Mouse (Mus musculus) lung, postnatal 0 days (tissue): Measurements from ENCODE around the gene Inafm2. TPM values are rescaled to one million over a fixed set of nuclear protein-coding genes. Genes with fewer than 3 reads are reported as not detected.

Source experiments
- ATAC-seq: fragments of 200-750 bp; cut with Nextera tagmentation; 2 replicates; pipeline ENCODE4 v1.8.0; 2017; ENCODE audit warnings: moderate library complexity
- DNase-seq: peaks from one replicate; pipeline ENCODE4 v3.0.0-alpha.2; 2016; ENCODE audit warnings: low spot score
- H3K27ac ChIP-seq: fragments of 300-500 bp; sonication (generic); 2 replicates; pipeline ENCODE4 v1.5.1; 2014; ENCODE audit warnings: antibody characterized with exemption, mild to moderate bottlenecking, low read length, mixed read lengths
- H3K27me3 ChIP-seq: fragments of 300-500 bp; sonication (generic); replicated peaks from 2 replicates; pipeline ENCODE4 v1.6.1; 2014; ENCODE audit warnings: low read length, mixed read lengths; ENCODE audit not compliant: insufficient read depth
- H3K36me3 ChIP-seq: fragments of 300-500 bp; sonication (generic); 2 replicates; pipeline ENCODE4 v1.6.1; 2014; ENCODE audit warnings: low read length, mixed read lengths; ENCODE audit not compliant: insufficient read depth
- H3K4me1 ChIP-seq: fragments of 300-500 bp; sonication (generic); 2 replicates; pipeline ENCODE4 v1.6.1; 2014; ENCODE audit warnings: antibody characterized with exemption, low read depth, low read length, mixed read lengths; ENCODE audit not compliant: insufficient read depth
- H3K4me2 ChIP-seq: fragments of 300-500 bp; sonication (generic); replicated peaks from 2 replicates; pipeline ENCODE4 v1.6.1; 2014; ENCODE audit warnings: low read depth, mild to moderate bottlenecking, low read length, moderate library complexity, mixed read lengths
- H3K4me3 ChIP-seq: fragments of 300-500 bp; sonication (generic); 2 replicates; pipeline ENCODE4 v1.5.1; 2014; ENCODE audit warnings: low read depth, low read length
- H3K9ac ChIP-seq: fragments of 300-500 bp; sonication (generic); replicated peaks from 2 replicates; pipeline ENCODE4 v1.6.1; 2014; ENCODE audit warnings: low read depth, mild to moderate bottlenecking
- H3K9me3 ChIP-seq: fragments of 300-500 bp; sonication (generic); 2 replicates; pipeline ENCODE4 v1.6.1; 2016; ENCODE audit warnings: low read length, mixed read lengths
- CTCF ChIP-seq: IDR thresholded peaks from 2 replicates; pipeline ENCODE4 v1.5.1; 2016; ENCODE audit warnings: antibody characterized with exemption, mild to moderate bottlenecking
- EP300 ChIP-seq: IDR thresholded peaks from 2 replicates; pipeline ENCODE4 v1.6.1; 2016; ENCODE audit warnings: antibody characterized with exemption, mild to moderate bottlenecking, control low read depth
- WGBS: fragments of 180-500 bp; shearing (Covaris S2); extraction: QIAGEN DNeasy Blood & Tissue Kit; methylation state at CpG from one replicate; pipeline ENCODE4 v1.1.7; 2014; 5-methylcytosine and 5-hydroxymethylcytosine counted together
- polyA plus RNA-seq: library from polyadenylated mRNA; unstranded; fragments of >200 nt; fragmentation: Nextera tagmentation; extraction: Ambion mirVana; gene quantifications from 2 replicates; pipeline ENCODE4 v1.2.1, GENCODE M21; 2015

Inafm2 gene
- polyA plus RNA-seq, 1 experiment from 2014 or later, result 34.5 TPM

- no peaks in the 10 kb centered on the region for H3K9me3 ChIP-seq
- WGBS, result 30% methylated on average over 5 of the region's 5 CpGs
- H3K4me2 ChIP-seq, result no peak overlapping the region
- H3K4me1 ChIP-seq, result peaks cover 16% of the 10 kb centered on the region; the same call in 1 of the 2 replicates
- TF ChIP-seq CTCF (no peak), EP300 (no peak)
- ATAC-seq (no peak), DNase-seq (no peak)
- no peak overlapping the region for H3K9ac ChIP-seq
- no peak overlapping the region for H3K4me3 ChIP-seq
- peaks cover 56% of the 10 kb centered on the region for H3K27me3 ChIP-seq
- no peak overlapping the region for H3K27ac ChIP-seq
- no peaks in the 10 kb centered on the region for H3K36me3 ChIP-seq
Observed at GRCm38 (mm10) chr2:118701161-118701560, 44.4 kb upstream of the Inafm2 start.

- Histone ChIP-seq H3K4me2 (peak overlapping the region; percentile 79), H3K4me3 (peak overlapping the region; percentile 46), H3K9ac (no peak overlapping the region), H3K9me3 (no peaks in the 10 kb centered on the region), H3K4me1 (peaks cover 14% of the 10 kb centered on the region; the same call in 1 of the 2 replicates), H3K27me3 (peaks cover 62% of the 10 kb centered on the region), H3K27ac (no peak overlapping the region), H3K36me3 (no peaks in the 10 kb centered on the region)
- ATAC-seq, result no peak
- 8% methylated on average over 51 of the region's 51 CpGs for WGBS
- TF ChIP-seq CTCF (no peak), EP300 (no peak)
- no peak for DNase-seq
Observed at GRCm38 (mm10) chr2:118701971-118702882, 43.3 kb upstream of the Inafm2 start.

GRCm38 (mm10) chr2:118702883-118703761, 42.4 kb upstream of the Inafm2 start:
- Histone ChIP-seq H3K9ac (0 out of 2 replicates have a peak overlapping the region, but pooled peaks have one; percentile 3), H3K27ac (no peak overlapping the region; the same call in 1 of the 2 replicates), H3K4me1 (peaks cover 14% of the 10 kb centered on the region; the same call in 1 of the 2 replicates), H3K4me3 (peak overlapping the region; percentile 46), H3K36me3 (no peaks in the 10 kb centered on the region), H3K4me2 (peak overlapping the region; percentile 79), H3K27me3 (peaks cover 66% of the 10 kb centered on the region), H3K9me3 (no peaks in the 10 kb centered on the region)
- DNase-seq, result peak; percentile 57
- TF ChIP-seq CTCF (peak; percentile 53), EP300 (no peak)
- 1% methylated on average over 73 of the region's 93 CpGs for WGBS
- ATAC-seq, result peak; percentile 48

GRCm38 (mm10) chr2:118703913-118704730, 41.4 kb upstream of the Inafm2 start, which contains the start of gene Ankrd63:
TSS of gene Ankrd63 (minus strand) at chr2:118703963.
- Histone ChIP-seq H3K27ac (no peak within 1 kb of the TSS; the same call in 1 of the 2 replicates), H3K4me2 (peak within 1 kb of the TSS; percentile 79), H3K36me3 (no peaks in the 10 kb centered on the region), H3K9ac (0 out of 2 replicates have a peak within 1 kb of the TSS, but pooled peaks have one; percentile 3), H3K4me1 (peaks cover 14% of the 10 kb centered on the region; the same call in 1 of the 2 replicates), H3K9me3 (no peaks in the 10 kb centered on the region), H3K27me3 (peaks cover 71% of the 10 kb centered on the region), H3K4me3 (peak within 1 kb of the TSS; percentile 46)
- no peak for ATAC-seq
- no peak for TF ChIP-seq EP300
- WGBS, result 1% methylated on average over 42 of the region's 50 CpGs
- no peak for DNase-seq

- H3K4me3 ChIP-seq, result no peak overlapping the region
- H3K4me2 ChIP-seq, result no peak overlapping the region
- H3K9me3 ChIP-seq, result no peaks in the 10 kb centered on the region
- ATAC-seq (no peak), DNase-seq (no peak)
- TF ChIP-seq EP300 (no peak), CTCF (no peak)
- no peaks in the 10 kb centered on the region for H3K36me3 ChIP-seq
- peaks cover 21% of the 10 kb centered on the region; the same call in 1 of the 2 replicates for H3K4me1 ChIP-seq
- no peak overlapping the region for H3K9ac ChIP-seq
- peaks cover 75% of the 10 kb centered on the region for H3K27me3 ChIP-seq
- 15% methylated on average over 6 of the region's 6 CpGs for WGBS
- no peak overlapping the region for H3K27ac ChIP-seq
Observed at GRCm38 (mm10) chr2:118706436-118706835, 39.1 kb upstream of the Inafm2 start.
